Mouse (Mus musculus) MEL (cell line): ENCODE data around the gene Magohb. TPM values are rescaled to one million over a fixed set of nuclear protein-coding genes. Genes with fewer than 3 reads are reported as not detected.

Experiments used
- DNase-seq: peaks from one replicate; pipeline ENCODE4 v3.0.0; 2011; ENCODE audit warnings: low read depth, low spot score
- H3K27ac ChIP-seq: 2 replicates; pipeline ENCODE4 v1.5.1; 2012; ENCODE audit warnings: low read depth, mild to moderate bottlenecking, control low read depth, low read length, moderate library complexity; ENCODE audit not compliant: control insufficient read depth
- H3K27me3 ChIP-seq, 2 experiments: fragments of 150-350 bp in 1 of 2; sonication (generic) in 1 of 2; 2 replicates each; pipeline ENCODE4 v1.6.1; 2012; ENCODE audit warnings: low read length in 2 of 2, mild to moderate bottlenecking in 2 of 2, improper control_type of control experiment in 1 of 2, moderate library complexity in 1 of 2; ENCODE audit not compliant: insufficient read depth in 2 of 2, control insufficient read depth in 1 of 2
- H3K36me3 ChIP-seq, 2 experiments: 2 replicates each; pipeline ENCODE4 v1.6.1; 2012 to 2014; ENCODE audit warnings: low read length in 2 of 2, improper control_type of control experiment in 1 of 2, inconsistent platforms in 1 of 2, mild to moderate bottlenecking in 1 of 2; ENCODE audit not compliant: insufficient read depth in 2 of 2, control insufficient read depth in 1 of 2
- H3K4me1 ChIP-seq, 2 experiments: fragments of 150-350 bp in 1 of 2; sonication (generic) in 1 of 2; 2 replicates each; pipeline ENCODE4 v1.6.1; 2012; ENCODE audit warnings: low read length in 2 of 2, improper control_type of control experiment in 1 of 2, mild to moderate bottlenecking in 1 of 2; ENCODE audit not compliant: insufficient read depth in 2 of 2, control insufficient read depth in 1 of 2
- H3K4me3 ChIP-seq, 2 experiments: fragments of 150-350 bp in 1 of 2; sonication (generic) in 1 of 2; 2 replicates each; pipeline ENCODE4 v1.5.1; 2012; ENCODE audit warnings: low read depth in 2 of 2, low read length in 2 of 2, mild to moderate bottlenecking in 2 of 2, moderate library complexity in 2 of 2, control low read depth in 1 of 2, improper control_type of control experiment in 1 of 2; ENCODE audit not compliant: control insufficient read depth in 1 of 2, insufficient read depth in 1 of 2
- H3K79me2 ChIP-seq: 2 replicates; pipeline ENCODE4 v1.6.1; 2012; ENCODE audit warnings: mild to moderate bottlenecking, low read length, moderate library complexity; ENCODE audit not compliant: control insufficient read depth, poor library complexity, insufficient read depth
- H3K9ac ChIP-seq: 2 replicates; pipeline ENCODE4 v1.6.1; 2012; ENCODE audit warnings: low read depth, mild to moderate bottlenecking, control low read depth, low read length, moderate library complexity; ENCODE audit not compliant: control insufficient read depth, poor library complexity, severe bottlenecking
- H3K9me3 ChIP-seq: fragments of 150-350 bp; sonication (generic); replicated peaks from 2 replicates; pipeline ENCODE4 v1.6.1; 2012; ENCODE audit warnings: mild to moderate bottlenecking, low read length, improper control_type of control experiment, moderate library complexity; ENCODE audit not compliant: insufficient read depth
- CTCF ChIP-seq, 3 experiments: IDR thresholded peaks in 2 of 3; conservative IDR thresholded peaks in 1 of 3; 2 replicates each; pipeline ENCODE4 v1.5.1; 2011 to 2012; ENCODE audit warnings: low read length in 3 of 3, low read depth in 2 of 3, mild to moderate bottlenecking in 2 of 3, improper control_type of control experiment in 1 of 3, inconsistent platforms in 1 of 3, mixed read lengths in 1 of 3, moderate library complexity in 1 of 3; ENCODE audit not compliant: control insufficient read depth in 1 of 3, insufficient read depth in 1 of 3, poor library complexity in 1 of 3, severe bottlenecking in 1 of 3
- E2F4 ChIP-seq: IDR thresholded peaks from 2 replicates; pipeline ENCODE4 v1.6.1; 2011; ENCODE audit warnings: low read depth, low read length, improper control_type of control experiment, borderline replicate concordance
- MAX ChIP-seq: IDR thresholded peaks from 2 replicates; pipeline ENCODE4 v1.6.1; 2011; ENCODE audit warnings: low read length, improper control_type of control experiment
- MXI1 ChIP-seq: IDR thresholded peaks from 2 replicates; pipeline ENCODE4 v1.6.1; 2011; ENCODE audit warnings: mild to moderate bottlenecking, low read depth, low read length, improper control_type of control experiment
- MYC ChIP-seq: IDR thresholded peaks from 2 replicates; pipeline ENCODE4 v1.6.1; 2011; ENCODE audit warnings: low read depth, mild to moderate bottlenecking, low read length, improper control_type of control experiment, moderate library complexity
- RAD21 ChIP-seq: IDR thresholded peaks from 2 replicates; pipeline ENCODE4 v1.6.1; 2011; ENCODE audit warnings: mild to moderate bottlenecking, low read depth, low read length, improper control_type of control experiment
- SIN3A ChIP-seq: IDR thresholded peaks from 2 replicates; pipeline ENCODE4 v1.6.1; 2012; ENCODE audit warnings: low read length, improper control_type of control experiment, inconsistent platforms
- SMC3 ChIP-seq: IDR thresholded peaks from 2 replicates; pipeline ENCODE4 v1.6.1; 2011; ENCODE audit warnings: low read depth, low read length, improper control_type of control experiment
- TAL1 ChIP-seq: IDR thresholded peaks from 2 replicates; pipeline ENCODE4 v1.6.1; 2012; ENCODE audit warnings: mild to moderate bottlenecking, inconsistent platforms, low read length, moderate library complexity, mixed read lengths
- TBP ChIP-seq: IDR thresholded peaks from 2 replicates; pipeline ENCODE4 v1.8.0; 2011; ENCODE audit warnings: low read depth, low read length, improper control_type of control experiment
- USF2 ChIP-seq, 2 experiments: IDR thresholded peaks; 2 replicates each; pipeline ENCODE4 v1.6.1; 2011 to 2012; ENCODE audit warnings: improper control_type of control experiment in 2 of 2, low read length in 2 of 2, borderline replicate concordance in 1 of 2, inconsistent platforms in 1 of 2, low read depth in 1 of 2, mild to moderate bottlenecking in 1 of 2; ENCODE audit not compliant: insufficient read depth in 1 of 2
- ZNF384 ChIP-seq: IDR thresholded peaks from 2 replicates; pipeline ENCODE4 v1.6.1; 2012; ENCODE audit warnings: low read depth, mild to moderate bottlenecking, inconsistent platforms, low read length, improper control_type of control experiment
- polyA plus RNA-seq, 2 experiments: library from polyadenylated mRNA; stranded (reverse) in 1 of 2; unstranded in 1 of 2; fragments of >175 nt in 1 of 2; fragments of >200 nt in 1 of 2; gene quantifications; 2 replicates each; pipeline versions ENCODE4 v1.2.1 to v1.2.4; 2012; ENCODE audit warnings: low replicate concordance in 2 of 2, low read depth in 1 of 2; ENCODE audit not compliant: insufficient read length in 2 of 2, insufficient read depth in 1 of 2, missing spikeins in 1 of 2
- total RNA-seq: library from RNA; depleted of rRNA; stranded (reverse); fragments of 300-350 nt; gene quantifications from 2 replicates; pipeline ENCODE4 v1.2.3, GENCODE M21; 2012; rRNA removed

The Magohb gene
- total and polyA plus RNA-seq, 3 experiments, result 31.4 to 38.2 TPM; not detected in 1

DNA sequence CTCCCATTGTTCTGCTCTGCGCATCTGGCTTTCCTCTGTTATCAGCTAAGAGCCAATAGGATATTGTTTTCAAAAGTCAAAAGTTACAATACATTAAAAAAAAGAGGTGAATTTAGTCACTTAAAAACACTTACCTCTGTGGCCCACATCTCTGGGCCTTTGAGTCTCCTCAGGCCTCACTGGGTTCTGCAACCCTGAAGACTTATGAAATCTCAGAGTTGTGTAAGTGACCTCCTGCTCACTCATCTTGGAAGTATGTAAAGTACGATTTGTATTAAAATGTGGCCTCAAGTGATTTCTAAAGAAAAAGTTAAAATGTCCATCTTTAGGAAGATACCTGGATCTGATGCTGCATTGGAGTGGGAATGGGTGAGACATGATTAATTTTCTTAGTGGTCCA is 48.0 kb downstream of the Magohb start:
- no peak for DNase-seq
- H3K79me2 ChIP-seq, result no peaks in the 10 kb centered on the region
- no peak overlapping the region for H3K9ac ChIP-seq
- H3K36me3 ChIP-seq, result no peaks in the 10 kb centered on the region
- H3K27me3 ChIP-seq, result no peaks in the 10 kb centered on the region; a peak in 1 of 4 replicates
- no peak for TF ChIP-seq MYC
- no peak for TF ChIP-seq SIN3A
- no peak for TF ChIP-seq USF2 (IDR thresholded peaks at IDR 0.05; ENCODE audit: borderline replicate concordance in 1 of 2, insufficient read depth in 1 of 2, low read depth in 1 of 2, low read length in 2 of 2)
- TF ChIP-seq TAL1, result no peak
- no peak for TF ChIP-seq CTCF (IDR thresholded peaks at IDR 0.05 in 2 of 3, conservative IDR thresholded peaks at IDR 0.05 in 1 of 3; ENCODE audit: control insufficient read depth in 1 of 3, insufficient read depth in 1 of 3, low read depth in 2 of 3, low read length in 3 of 3, poor library complexity in 1 of 3, severe bottlenecking in 1 of 3)
- TF ChIP-seq RAD21, result no peak
- no peak for TF ChIP-seq ZNF384
- TF ChIP-seq MAX, result no peak
- TF ChIP-seq SMC3, result no peak
- no peak for TF ChIP-seq E2F4
- TF ChIP-seq TBP, result no peak
- no peak for TF ChIP-seq MXI1
- H3K27ac ChIP-seq, result no peak overlapping the region
- no peaks in the 10 kb centered on the region for H3K4me1 ChIP-seq
- H3K4me3 ChIP-seq, result no peak overlapping the region
- no peaks in the 10 kb centered on the region for H3K9me3 ChIP-seq

Other genes starting within 250 kb of the Magohb start
- gene Klra2, start 45.9 kb downstream of the Magohb start, total RNA-seq, result not detected in 2 replicates
- not detected for gene Klra2, start 45.9 kb downstream of the Magohb start, polyA plus RNA-seq
- 0.12 and 0.20 TPM in 2 replicates for gene Styk1, start 60.4 kb upstream of the Magohb start, total RNA-seq
- gene Styk1, start 60.4 kb upstream of the Magohb start, polyA plus RNA-seq, result under 1 TPM in 1 of 2 experiments, not detected in 1; 0.11 TPM
- gene Ybx3, start 95.2 kb upstream of the Magohb start, total RNA-seq, result 575 and 609 TPM in 2 replicates
- 1,000 to 10,000 TPM in 1 of 2 experiments, 100 to 1,000 TPM in 1; 105 to 1,042 TPM for gene Ybx3, start 95.2 kb upstream of the Magohb start, polyA plus RNA-seq
- not detected in 2 replicates for gene 5430401F13Rik, start 193.2 kb upstream of the Magohb start, total RNA-seq
- gene 5430401F13Rik, start 193.2 kb upstream of the Magohb start, polyA plus RNA-seq, result not detected
- gene Gm6619, start 193.2 kb upstream of the Magohb start, total RNA-seq, result not detected in 2 replicates
- gene Gm6619, start 193.2 kb upstream of the Magohb start, polyA plus RNA-seq, result not detected